Mouse (Mus musculus) embryonic facial prominence, embryonic 13.5 days (tissue): ENCODE results near the gene Ryr2. TPM values are rescaled to one million over a fixed set of nuclear protein-coding genes. Genes with fewer than 3 reads are reported as not detected.

Experiments
- ATAC-seq: fragments of 200-750 bp; cut with Nextera tagmentation; 2 replicates; pipeline ENCODE4 v1.8.0; 2017; ENCODE audit warnings: low read depth; ENCODE audit not compliant: insufficient number of reproducible peaks, insufficient read depth, low FRiP score, low TSS enrichment
- H3K27ac ChIP-seq: fragments of 300-500 bp; sonication (generic); 2 replicates; pipeline ENCODE4 v1.5.1; 2015; ENCODE audit warnings: moderate library complexity, mild to moderate bottlenecking, inconsistent platforms
- H3K27me3 ChIP-seq: fragments of 300-500 bp; sonication (generic); 2 replicates; pipeline ENCODE4 v1.6.1; 2015; ENCODE audit warnings: mild to moderate bottlenecking, inconsistent platforms
- H3K36me3 ChIP-seq: fragments of 300-500 bp; sonication (generic); 2 replicates; pipeline ENCODE4 v1.6.1; 2015; ENCODE audit warnings: mild to moderate bottlenecking, inconsistent platforms
- H3K4me1 ChIP-seq: fragments of 300-500 bp; sonication (generic); 2 replicates; pipeline ENCODE4 v1.6.1; 2015; ENCODE audit warnings: inconsistent platforms
- H3K4me2 ChIP-seq: fragments of 300-500 bp; sonication (generic); 2 replicates; pipeline ENCODE4 v1.6.1; 2015; ENCODE audit warnings: moderate library complexity, mild to moderate bottlenecking, inconsistent platforms
- H3K4me3 ChIP-seq: fragments of 300-500 bp; sonication (generic); 2 replicates; pipeline ENCODE4 v1.5.1; 2015; ENCODE audit warnings: mild to moderate bottlenecking, inconsistent platforms
- H3K9ac ChIP-seq: fragments of 300-500 bp; sonication (generic); 2 replicates; pipeline ENCODE4 v1.6.1; 2015; ENCODE audit warnings: mild to moderate bottlenecking, inconsistent platforms
- H3K9me3 ChIP-seq: fragments of 300-500 bp; sonication (generic); 2 replicates; pipeline ENCODE4 v1.6.1; 2016; ENCODE audit warnings: inconsistent platforms
- WGBS: fragments of 180-500 bp; shearing (Covaris S2); methylation state at CpG from one replicate; pipeline ENCODE4 v1.1.7; 2015; ENCODE audit warnings: mixed read lengths; 5-methylcytosine and 5-hydroxymethylcytosine counted together
- polyA plus RNA-seq: library from polyadenylated mRNA; unstranded; fragments of >200 nt; fragmentation: Nextera tagmentation; extraction: Ambion mirVana; gene quantifications from 2 replicates; pipeline ENCODE4 v1.2.1, GENCODE M21; 2015

Ryr2 gene
- polyA plus RNA-seq, 1 experiment from 2014 or later: 1.4 TPM

GRCm38 (mm10) chr13:11869486-11869885 lies 237.3 kb downstream of the Ryr2 start:
- Histone ChIP-seq H3K9me3 (no peaks in the 10 kb centered on the region), H3K9ac (no peak overlapping the region)
- 86% methylated on average over 2 of the region's 2 CpGs for WGBS

GRCm38 (mm10) chr13:11868979-11869378 lies 237.8 kb downstream of the Ryr2 start:
- H3K4me1 ChIP-seq: 0 out of 2 replicates have a peak, but pooled peaks cover 3% of the 10 kb centered on the region
- no peak for ATAC-seq
- H3K36me3 ChIP-seq: no peaks in the 10 kb centered on the region
- H3K4me3 ChIP-seq: no peak overlapping the region
- H3K4me2 ChIP-seq: no peak overlapping the region
- no peak overlapping the region for H3K27ac ChIP-seq
- H3K9me3 ChIP-seq: no peaks in the 10 kb centered on the region
- H3K27me3 ChIP-seq: no peaks in the 10 kb centered on the region
- 73% methylated on average over 2 of the region's 2 CpGs for WGBS
- H3K9ac ChIP-seq: no peak overlapping the region

More at GRCm38 (mm10) chr13:11869486-11869885, 237.3 kb downstream of the Ryr2 start:
- 0 out of 2 replicates have a peak, but pooled peaks cover 3% of the 10 kb centered on the region for H3K4me1 ChIP-seq
- H3K4me3 ChIP-seq: no peak overlapping the region
- H3K27ac ChIP-seq: no peak overlapping the region
- ATAC-seq: no peak
- no peaks in the 10 kb centered on the region for H3K36me3 ChIP-seq
- no peak overlapping the region for H3K4me2 ChIP-seq
- H3K27me3 ChIP-seq: no peaks in the 10 kb centered on the region

GRCm38 (mm10) chr13:11868056-11868455 lies 238.7 kb downstream of the Ryr2 start:
- Histone ChIP-seq H3K4me2 (no peak overlapping the region), H3K4me3 (no peak overlapping the region), H3K27me3 (no peaks in the 10 kb centered on the region), H3K9me3 (no peaks in the 10 kb centered on the region), H3K4me1 (0 out of 2 replicates have a peak, but pooled peaks cover 3% of the 10 kb centered on the region), H3K27ac (no peak overlapping the region), H3K9ac (no peak overlapping the region), H3K36me3 (no peaks in the 10 kb centered on the region)
- WGBS: 78% methylated on average over 7 of the region's 7 CpGs
- no peak for ATAC-seq

GRCm38 (mm10) chr13:11865261-11865660 lies 241.5 kb downstream of the Ryr2 start:
- Histone ChIP-seq H3K27me3 (no peaks in the 10 kb centered on the region), H3K27ac (no peak overlapping the region), H3K9me3 (no peaks in the 10 kb centered on the region), H3K4me2 (no peak overlapping the region), H3K9ac (no peak overlapping the region), H3K36me3 (no peaks in the 10 kb centered on the region), H3K4me3 (no peak overlapping the region), H3K4me1 (no peaks in the 10 kb centered on the region)
- WGBS: 82% methylated on average over 3 of the region's 3 CpGs
- no peak for ATAC-seq

- ATAC-seq: no peak
- no peak overlapping the region for H3K9ac ChIP-seq
- H3K4me3 ChIP-seq: no peak overlapping the region
- no peaks in the 10 kb centered on the region for H3K9me3 ChIP-seq
- H3K4me1 ChIP-seq: no peaks in the 10 kb centered on the region
- WGBS: 87% methylated on average over 3 of the region's 3 CpGs
- H3K4me2 ChIP-seq: no peak overlapping the region
- H3K36me3 ChIP-seq: no peaks in the 10 kb centered on the region
- no peak overlapping the region for H3K27ac ChIP-seq
- no peaks in the 10 kb centered on the region for H3K27me3 ChIP-seq
Measured at GRCm38 (mm10) chr13:11851691-11852090, 255.1 kb downstream of the Ryr2 start.

DNA sequence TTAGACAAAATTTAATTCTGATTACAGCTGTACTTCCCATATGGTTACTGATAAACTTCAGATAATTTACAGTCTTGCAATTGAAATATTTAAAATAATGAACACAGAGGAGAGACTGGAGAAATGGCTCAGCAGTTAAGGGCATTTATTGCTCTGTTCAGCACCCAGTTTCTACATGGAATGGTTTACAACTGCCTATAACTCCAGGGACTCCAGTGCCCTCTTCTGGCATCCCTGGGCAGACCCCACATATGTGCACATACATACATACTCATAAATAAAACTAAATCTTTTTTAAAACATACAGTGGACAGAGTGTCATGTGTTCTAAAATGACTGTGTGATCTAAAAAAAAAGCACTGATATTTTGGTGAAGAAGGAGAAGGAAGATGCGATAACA lies 262.9 kb downstream of the Ryr2 start:
- WGBS: 94% methylated on average over 1 of the region's 1 CpGs
- no peak for ATAC-seq
- Histone ChIP-seq H3K4me2 (no peak overlapping the region), H3K9me3 (no peaks in the 10 kb centered on the region), H3K36me3 (no peaks in the 10 kb centered on the region), H3K27me3 (no peaks in the 10 kb centered on the region), H3K4me1 (no peaks in the 10 kb centered on the region), H3K9ac (no peak overlapping the region), H3K4me3 (no peak overlapping the region), H3K27ac (no peak overlapping the region)

DNA sequence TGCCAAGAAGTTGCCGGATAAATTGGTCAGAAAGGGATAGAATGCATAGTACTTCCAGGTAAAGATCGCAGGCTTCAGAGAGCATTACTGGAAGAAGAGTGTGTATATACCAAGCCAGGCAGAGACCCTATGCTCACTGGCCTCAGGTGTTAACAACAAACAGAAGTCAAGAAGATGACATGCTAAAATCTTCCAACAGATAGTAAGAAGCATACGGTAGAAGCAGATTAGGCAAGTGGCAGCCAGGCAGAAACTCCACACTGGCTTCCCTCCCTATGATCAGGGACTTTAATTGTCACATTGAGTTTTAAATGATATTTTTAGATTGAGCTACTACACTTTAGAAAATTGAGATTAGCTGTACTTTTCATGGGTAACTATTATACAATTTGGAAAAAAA lies 268.9 kb downstream of the Ryr2 start:
- 94% methylated on average over 3 of the region's 3 CpGs for WGBS
- no peak for ATAC-seq

GRCm38 (mm10) chr13:11837152-11837551 lies 269.6 kb downstream of the Ryr2 start:
- 87% methylated on average over 4 of the region's 4 CpGs for WGBS
- no peak overlapping the region for H3K27ac ChIP-seq
- H3K4me1 ChIP-seq: no peaks in the 10 kb centered on the region
- no peak overlapping the region for H3K9ac ChIP-seq
- no peak overlapping the region for H3K4me2 ChIP-seq
- no peaks in the 10 kb centered on the region for H3K36me3 ChIP-seq
- no peaks in the 10 kb centered on the region for H3K9me3 ChIP-seq
- no peak overlapping the region for H3K4me3 ChIP-seq
- no peaks in the 10 kb centered on the region for H3K27me3 ChIP-seq
- ATAC-seq: no peak

More for the DNA sequence above, 268.9 kb downstream of the Ryr2 start:
- H3K4me2 ChIP-seq: no peak overlapping the region
- H3K27ac ChIP-seq: no peak overlapping the region
- H3K36me3 ChIP-seq: no peaks in the 10 kb centered on the region
- H3K4me3 ChIP-seq: no peak overlapping the region
- no peaks in the 10 kb centered on the region for H3K9me3 ChIP-seq
- H3K9ac ChIP-seq: no peak overlapping the region
- H3K4me1 ChIP-seq: no peaks in the 10 kb centered on the region
- no peaks in the 10 kb centered on the region for H3K27me3 ChIP-seq

DNA sequence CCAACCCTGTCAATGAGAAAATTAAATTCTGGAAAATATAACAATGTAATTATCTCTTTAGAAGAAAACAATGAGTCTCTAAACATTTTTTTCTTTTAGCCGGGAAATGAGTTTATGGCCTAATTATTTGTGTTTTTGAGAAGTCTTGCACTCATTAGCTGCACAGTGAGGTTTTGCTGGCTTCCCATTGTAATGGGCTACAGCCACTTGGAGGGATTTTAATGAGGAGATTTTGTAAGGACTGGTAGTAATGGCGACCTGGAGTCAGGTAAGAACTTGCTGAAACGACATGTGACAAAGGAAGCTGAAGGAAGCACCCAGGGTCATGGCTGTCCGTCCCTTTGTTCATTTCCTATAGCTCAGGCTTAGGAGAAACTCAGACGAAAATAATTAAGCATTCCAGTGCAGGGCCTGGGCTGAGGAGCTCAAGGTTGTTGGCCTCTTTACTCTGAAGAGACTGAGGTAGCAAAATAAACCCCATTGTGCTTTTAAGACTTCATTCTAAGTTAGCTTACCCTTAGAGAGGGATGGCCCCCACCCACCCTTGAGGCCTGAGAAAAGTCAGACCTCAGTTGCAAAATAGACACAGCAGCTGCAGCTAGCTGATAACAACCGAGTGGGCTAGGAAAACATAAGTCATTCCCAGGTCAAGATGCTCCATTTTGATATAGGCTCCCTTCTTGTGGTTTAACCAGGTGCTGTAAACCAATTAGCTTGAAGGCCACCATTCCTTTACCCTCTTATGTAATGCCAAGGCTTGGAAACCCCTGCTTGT lies 270.3 kb downstream of the Ryr2 start:
- Histone ChIP-seq H3K27me3 (no peaks in the 10 kb centered on the region), H3K4me2 (no peak overlapping the region), H3K27ac (no peak overlapping the region), H3K36me3 (no peaks in the 10 kb centered on the region), H3K4me1 (no peaks in the 10 kb centered on the region), H3K9ac (no peak overlapping the region), H3K4me3 (no peak overlapping the region), H3K9me3 (no peaks in the 10 kb centered on the region)
- ATAC-seq: no peak
- 48% methylated on average over 6 of the region's 6 CpGs for WGBS

GRCm38 (mm10) chr13:11831210-11831609 lies 275.5 kb downstream of the Ryr2 start:
- H3K9me3 ChIP-seq: no peaks in the 10 kb centered on the region
- no peaks in the 10 kb centered on the region for H3K36me3 ChIP-seq
- no peaks in the 10 kb centered on the region for H3K4me1 ChIP-seq
- no peak overlapping the region for H3K4me3 ChIP-seq
- no peaks in the 10 kb centered on the region for H3K27me3 ChIP-seq
- no peak for ATAC-seq
- WGBS: 71% methylated on average over 4 of the region's 4 CpGs
- H3K9ac ChIP-seq: no peak overlapping the region
- no peak overlapping the region for H3K27ac ChIP-seq
- no peak overlapping the region for H3K4me2 ChIP-seq

- Histone ChIP-seq H3K4me1 (no peaks in the 10 kb centered on the region), H3K4me2 (no peak overlapping the region), H3K27me3 (no peaks in the 10 kb centered on the region), H3K9ac (no peak overlapping the region), H3K4me3 (no peak overlapping the region), H3K36me3 (no peaks in the 10 kb centered on the region), H3K27ac (no peak overlapping the region), H3K9me3 (no peaks in the 10 kb centered on the region)
- ATAC-seq: no peak
- 96% methylated on average over 2 of the region's 2 CpGs for WGBS
Measured at GRCm38 (mm10) chr13:11825563-11826226, 281.1 kb downstream of the Ryr2 start.

DNA sequence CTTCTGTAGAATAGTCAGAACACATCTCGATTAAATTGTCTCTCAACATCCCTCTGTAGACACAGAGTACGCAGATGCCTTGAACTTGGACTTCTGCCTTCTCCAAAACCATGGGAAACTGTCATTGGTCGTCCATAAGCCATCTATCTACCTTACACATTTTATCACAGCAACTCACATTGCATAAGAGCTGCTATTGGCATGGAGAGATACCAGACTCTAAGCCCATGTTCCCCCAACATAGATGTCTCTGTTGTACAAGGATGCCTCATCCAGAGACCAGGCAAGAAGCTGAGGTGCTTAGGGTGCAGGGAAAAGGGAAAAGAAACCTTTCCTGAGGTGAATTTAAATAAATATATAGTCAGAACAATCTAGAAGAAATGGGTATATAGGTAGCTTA lies 288.0 kb downstream of the Ryr2 start:
- no peak overlapping the region for H3K27ac ChIP-seq
- H3K27me3 ChIP-seq: no peaks in the 10 kb centered on the region
- WGBS: 72% methylated on average over 3 of the region's 3 CpGs
- H3K4me1 ChIP-seq: no peaks in the 10 kb centered on the region
- H3K9me3 ChIP-seq: no peaks in the 10 kb centered on the region
- no peak for ATAC-seq
- H3K9ac ChIP-seq: no peak overlapping the region
- no peak overlapping the region for H3K4me2 ChIP-seq
- H3K4me3 ChIP-seq: no peak overlapping the region
- H3K36me3 ChIP-seq: no peaks in the 10 kb centered on the region
